Mouse (Mus musculus) T-cell, adult 2 months (primary cell): ENCODE data around the gene Mad2l2.
"Not testable (repeated sequence)": the region's sequence is repeated elsewhere in the genome, so short reads cannot be mapped to it uniquely, and the experiment has no call there.

Experiments
- DNase-seq: peaks from one replicate; pipeline ENCODE4 v3.0.0; 2022; ENCODE audit warnings: low spot score

Mad2l2 gene

DNA sequence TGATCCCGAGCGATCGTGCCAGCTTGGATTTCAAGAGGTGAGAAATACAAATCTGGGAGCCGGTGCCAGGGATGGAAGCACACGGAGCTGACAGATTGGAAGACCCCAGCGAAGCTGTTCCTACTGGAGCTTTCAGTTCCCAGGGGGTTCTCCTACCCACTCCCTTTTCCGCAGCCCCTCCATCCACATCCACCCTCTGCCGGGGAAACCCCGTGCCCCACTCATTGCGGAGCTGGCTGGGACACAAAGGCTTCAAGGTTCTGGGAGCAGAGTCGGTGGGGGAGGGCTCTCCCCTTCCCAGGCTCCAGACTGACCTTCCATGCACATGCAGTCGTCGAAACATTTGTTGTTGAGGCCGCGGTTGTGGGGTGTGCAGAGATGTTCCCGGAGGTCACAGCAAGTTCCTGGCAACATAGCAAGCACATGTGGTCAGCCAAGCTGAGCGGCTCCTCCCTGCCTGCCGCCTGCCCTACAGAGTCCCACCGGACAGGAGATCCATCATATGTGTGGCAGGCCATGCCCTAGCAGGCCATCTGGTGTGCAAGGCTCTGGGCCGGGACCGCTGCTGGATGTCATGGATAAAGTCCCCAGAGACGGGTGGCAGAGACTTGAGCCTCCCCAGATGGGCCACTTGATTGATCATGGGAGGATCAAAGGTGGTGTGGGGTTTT is 22.4 kb upstream of the Mad2l2 start:
- no peak for DNase-seq

DNA sequence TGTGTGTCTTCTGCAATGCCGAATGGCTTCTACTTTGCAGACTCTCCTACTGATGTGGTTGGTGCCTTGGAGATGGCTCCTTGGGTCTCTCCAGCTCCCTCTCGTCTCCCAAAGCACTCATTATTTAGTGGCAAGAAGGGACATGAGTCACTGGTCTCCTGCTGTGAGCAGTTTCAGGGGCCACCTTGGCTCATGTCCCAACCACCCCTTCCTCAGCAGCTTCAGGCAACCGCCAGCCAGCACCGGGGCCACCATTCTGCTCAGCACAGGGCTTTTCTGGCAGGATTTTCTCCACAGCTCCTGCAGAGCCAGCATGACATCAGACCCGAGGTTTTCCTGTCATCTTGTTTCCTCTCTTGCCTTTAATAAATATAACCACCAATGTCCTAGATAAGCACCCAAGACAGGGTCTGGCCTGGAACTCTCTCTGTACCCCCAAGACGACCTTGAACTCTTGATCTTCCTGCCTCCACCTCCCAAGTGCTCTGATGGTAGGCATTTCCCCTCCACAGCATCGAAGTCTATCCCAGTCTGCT is 21.6 kb upstream of the Mad2l2 start:
- no peak for DNase-seq

DNA sequence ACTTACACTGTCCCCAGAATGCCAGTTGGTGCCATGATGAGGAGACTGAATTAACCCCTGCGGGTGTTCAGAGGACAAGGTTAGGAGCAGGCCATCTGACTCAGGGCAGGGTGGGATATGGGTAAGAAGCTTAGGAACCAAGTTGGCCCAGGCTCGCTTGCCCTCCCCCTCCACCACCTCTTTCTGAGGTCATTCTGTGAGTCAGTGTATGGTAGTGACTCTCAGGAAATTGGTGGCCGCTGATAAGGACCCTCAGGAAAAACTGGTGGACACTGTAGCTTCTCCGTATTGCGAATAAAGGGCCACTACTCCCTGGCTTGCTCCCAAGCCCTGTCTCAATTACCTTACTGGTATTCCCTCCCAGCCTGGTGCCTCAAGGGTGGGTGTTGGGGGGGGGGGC is 21.0 kb upstream of the Mad2l2 start:
- DNase-seq: no peak

DNA sequence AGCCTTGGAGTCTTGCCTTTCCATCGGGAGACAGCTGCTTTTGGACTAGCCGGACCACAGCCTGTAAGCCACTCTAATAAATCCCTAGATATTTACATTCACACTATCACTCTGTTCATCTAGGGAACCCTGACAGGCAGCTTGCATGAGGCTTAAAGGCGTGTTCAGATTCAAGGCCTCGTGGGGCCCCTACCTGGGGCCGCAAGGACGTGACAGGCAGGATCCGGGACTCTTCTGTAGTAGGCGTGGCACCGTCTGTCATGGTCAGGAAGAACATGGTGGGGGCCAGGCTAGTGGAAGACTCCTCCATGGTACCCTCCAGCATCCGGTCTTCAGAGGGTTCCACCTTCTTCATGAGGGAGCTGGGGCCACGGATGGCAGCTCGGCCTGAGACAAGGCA is 17.7 kb upstream of the Mad2l2 start:
- DNase-seq: no peak

DNA sequence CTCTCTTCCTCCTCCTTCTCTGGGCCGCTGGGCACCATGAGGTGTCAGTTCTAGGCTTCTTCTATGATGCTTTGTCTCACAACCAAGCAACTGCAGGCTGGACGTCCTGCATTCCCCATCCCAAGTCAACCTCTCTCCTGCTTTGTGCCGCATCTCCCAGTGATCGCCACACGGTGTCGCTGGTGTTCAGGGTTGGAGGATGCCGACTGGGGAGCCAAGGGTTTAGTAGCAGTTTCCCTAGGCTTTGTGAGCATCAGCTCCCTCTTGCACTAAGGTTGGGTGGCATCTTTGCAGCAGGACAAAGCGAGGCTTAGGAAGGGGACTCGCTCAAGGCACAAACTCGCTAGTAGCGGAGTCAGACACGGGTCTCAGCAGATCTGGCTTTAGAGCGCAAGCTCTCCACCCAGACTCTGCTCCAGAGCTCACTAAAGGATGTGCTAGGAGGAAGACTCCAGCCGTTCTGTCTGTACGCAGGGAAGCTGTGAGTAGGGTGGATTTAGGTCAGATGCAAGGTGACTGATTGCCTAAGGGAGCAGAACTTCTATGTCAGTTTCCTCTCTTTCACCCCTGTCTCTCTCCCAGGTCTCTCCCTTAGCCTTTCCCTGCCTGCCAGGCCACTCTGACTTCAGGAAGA is 15.3 kb upstream of the Mad2l2 start:
- peak; percentile 73 for DNase-seq

DNA sequence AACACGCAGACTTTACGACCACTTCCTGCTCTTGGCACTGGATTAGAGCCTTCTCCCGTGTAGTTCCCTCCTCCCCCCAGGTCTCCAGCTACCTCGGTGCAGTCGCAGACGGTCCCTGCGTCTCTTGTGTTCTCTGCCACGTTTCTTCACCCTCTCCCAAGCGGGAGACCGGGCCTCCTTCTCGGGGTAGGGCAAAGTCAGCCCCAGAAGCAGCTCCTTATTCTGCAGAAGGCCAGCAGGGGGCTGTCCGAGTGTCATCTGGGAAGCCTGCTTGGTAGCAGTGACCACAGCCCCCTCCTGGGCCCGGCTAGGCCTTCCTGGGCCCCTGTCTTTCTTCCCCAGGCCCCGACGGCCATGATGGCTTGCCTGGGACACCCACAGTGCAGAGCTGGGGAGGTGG is 14.7 kb upstream of the Mad2l2 start:
- DNase-seq: peak; percentile 23

DNA sequence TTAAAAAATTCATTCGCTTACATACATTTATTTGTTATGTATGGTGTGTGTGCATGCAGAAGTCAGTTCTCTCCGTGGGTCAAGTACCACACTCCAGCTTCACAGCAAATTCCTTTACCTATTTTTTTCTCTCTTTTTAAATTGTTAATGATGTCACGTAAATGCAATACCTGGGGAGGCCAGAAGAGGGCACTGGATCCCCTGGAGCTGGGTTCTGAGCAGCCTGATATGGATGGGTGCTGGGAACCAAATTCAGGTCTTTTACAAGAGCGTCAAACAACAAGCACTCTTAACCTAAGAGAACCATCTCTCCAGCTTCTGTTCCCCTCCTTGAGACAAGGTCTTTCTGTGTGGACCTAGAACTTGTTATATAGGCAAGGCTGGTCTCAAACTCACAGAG is 13.5 kb upstream of the Mad2l2 start:
- no peak for DNase-seq

DNA sequence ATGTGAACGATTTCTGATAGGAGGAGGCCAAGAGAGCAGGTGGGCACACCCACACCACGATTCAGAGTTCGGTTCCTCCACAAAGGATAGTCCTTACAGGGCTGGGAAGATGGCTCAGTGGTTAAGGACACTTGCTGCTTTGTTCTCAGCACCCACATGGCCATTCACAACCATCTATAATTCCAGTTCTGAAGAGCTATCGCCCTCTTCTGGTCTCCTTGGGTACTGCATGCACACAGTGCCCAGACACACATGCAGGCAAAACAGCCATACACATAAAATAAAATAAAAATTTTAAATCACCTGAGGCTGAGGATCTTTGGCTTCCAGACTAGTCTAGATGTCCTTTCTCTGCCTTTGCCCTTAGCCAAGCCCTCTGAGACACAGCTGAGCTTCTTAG is 12.8 kb upstream of the Mad2l2 start:
- DNase-seq: no peak

DNA sequence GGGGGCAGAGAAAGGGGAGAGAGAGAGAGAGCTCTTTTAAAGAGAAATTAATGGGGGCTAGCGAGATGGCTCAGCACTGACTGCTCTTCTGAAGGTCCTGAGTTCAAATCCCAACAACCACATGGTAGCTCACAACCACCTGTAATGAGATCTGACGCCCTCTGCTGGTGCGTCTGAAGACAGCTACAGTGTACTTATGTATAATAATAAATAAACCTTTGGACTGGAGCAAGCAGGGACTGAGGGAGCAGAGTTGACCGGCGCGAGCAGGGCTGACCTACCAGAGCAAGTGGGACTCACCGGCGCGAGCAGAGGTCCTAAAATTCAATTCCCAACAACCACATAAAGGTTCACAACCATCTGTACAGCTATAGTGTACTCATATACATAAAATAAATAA is 10.6 kb upstream of the Mad2l2 start:
- DNase-seq: not testable (repeated sequence)

DNA sequence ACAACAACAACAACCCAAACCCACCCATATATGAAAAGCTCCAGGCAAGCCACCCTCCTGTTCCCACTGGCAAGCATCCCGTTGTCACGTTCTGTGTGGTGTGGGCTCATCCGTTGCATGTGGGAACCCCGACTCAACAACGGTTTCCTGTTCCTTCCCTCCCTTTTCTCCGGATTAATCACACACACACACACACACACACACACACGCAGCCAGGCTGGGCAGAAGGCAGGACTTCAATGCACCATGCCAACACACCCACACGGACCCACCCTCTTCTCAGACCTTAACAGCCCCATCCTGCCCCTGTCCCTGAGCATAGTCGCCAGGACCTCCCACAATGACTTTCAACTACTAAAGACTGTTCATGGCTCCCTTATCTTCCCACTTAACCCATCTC is 9.6 kb upstream of the Mad2l2 start:
- DNase-seq: no peak

DNA sequence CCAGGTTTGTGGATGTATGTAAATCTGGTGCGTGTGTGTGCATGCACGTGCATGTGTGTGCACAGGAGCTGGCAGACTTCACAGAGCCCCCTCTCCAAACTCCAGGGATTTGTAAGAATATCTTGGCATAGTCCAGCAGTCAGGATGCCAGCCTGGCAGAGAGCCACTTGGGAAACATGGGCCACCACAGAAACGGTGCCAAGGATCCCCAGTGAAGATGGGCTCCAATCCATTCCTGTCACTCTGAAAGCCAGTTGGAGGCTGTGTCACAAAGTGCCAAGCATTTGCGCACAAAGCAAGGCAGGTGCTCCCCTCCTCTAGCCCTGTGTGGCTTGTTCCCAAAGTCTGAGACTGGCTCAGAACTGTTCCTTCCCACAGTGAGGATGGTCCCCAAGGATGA is 8.8 kb upstream of the Mad2l2 start:
- DNase-seq: no peak

DNA sequence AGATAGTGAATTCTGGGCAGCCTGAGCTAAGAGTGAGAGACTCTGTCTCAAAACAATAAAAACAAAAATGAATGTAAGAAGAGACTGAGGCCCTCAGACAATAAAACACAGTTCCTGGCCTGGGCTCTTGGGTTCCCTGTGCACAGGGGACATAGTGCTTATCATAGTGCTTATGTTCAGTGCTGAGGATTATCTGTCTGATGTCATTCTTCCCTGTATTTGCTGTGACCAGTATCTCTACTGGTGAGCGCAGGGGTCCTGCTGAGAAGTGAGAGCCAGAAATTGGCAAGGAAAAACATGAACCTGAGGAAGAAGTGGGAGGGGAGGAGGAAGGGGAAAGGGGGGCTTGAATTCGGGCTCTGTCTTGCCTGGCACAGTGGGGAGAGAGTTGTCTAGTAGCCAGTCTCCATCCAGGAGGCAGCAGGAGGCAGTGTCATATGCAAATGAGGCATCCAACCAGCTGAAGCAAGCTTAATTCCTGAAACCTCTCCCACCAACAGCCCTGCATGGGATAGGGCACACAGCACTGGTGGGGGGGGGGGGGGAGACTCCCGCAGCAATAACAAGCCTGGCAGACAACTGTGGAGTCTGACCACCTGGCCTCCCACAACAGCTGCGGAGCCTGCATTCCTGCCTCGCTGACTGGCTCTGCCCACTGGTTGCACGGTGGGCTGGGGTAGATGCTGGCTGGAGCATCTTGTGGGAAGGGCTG is 8.0 kb upstream of the Mad2l2 start:
- DNase-seq: no peak

DNA sequence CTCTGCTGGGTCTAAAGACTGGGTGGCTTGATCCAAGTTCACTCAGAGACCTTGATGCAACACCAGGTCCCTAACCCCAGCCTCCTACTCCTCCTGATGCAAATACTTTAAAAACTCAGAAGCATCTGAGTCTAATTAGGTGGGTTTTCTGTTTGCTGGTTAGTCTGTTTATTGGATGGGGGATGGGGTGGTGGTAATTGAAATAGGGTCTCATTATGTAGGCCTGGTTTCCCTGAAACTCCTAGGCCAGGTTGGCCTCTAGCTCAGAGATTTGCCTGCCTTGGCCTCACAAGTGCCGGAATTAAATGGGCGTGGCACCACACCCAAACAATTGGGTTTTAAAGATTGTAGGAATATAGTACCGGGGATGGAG is 7.5 kb upstream of the Mad2l2 start:
- no peak for DNase-seq

DNA sequence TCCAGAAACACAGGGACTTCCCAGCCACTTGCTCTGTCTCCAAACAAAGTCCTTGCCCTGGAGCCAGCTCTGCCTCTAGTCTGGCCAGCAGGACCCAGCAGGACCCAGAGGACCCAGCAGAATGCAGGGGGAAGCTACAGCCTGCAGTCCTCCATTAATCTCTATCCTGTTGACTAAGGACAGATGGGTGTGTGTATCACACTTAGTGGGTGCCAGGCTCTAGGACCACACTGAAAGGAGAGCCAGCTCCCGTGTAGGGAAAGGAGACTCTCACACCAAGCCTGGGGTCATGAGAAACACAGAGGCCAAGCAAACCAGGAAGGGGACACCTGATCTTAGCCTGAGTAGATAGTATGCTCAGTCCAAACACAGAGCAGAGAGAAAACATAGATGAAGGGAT is 1.9 kb upstream of the Mad2l2 start:
- no peak for DNase-seq

DNA sequence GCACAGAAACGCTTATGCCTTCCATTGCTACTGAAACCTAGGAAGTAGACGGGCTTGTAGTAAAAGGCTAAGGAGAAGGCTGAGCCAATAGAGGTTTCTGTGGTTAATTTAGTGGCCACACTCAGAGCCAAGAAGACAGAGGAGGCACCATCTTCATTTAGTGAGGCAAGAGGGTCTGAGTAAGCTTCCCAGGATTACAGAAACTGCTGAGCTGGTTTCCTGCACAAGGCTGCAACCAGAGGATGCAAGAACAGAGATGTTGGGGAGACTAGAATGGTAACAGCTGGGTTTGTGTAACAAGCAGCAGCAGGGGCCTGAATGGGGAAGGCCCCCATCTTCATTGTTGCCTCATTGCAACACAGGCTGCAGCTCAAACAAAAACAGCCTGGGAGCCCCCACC is 1.5 kb upstream of the Mad2l2 start:
- no peak for DNase-seq

DNA sequence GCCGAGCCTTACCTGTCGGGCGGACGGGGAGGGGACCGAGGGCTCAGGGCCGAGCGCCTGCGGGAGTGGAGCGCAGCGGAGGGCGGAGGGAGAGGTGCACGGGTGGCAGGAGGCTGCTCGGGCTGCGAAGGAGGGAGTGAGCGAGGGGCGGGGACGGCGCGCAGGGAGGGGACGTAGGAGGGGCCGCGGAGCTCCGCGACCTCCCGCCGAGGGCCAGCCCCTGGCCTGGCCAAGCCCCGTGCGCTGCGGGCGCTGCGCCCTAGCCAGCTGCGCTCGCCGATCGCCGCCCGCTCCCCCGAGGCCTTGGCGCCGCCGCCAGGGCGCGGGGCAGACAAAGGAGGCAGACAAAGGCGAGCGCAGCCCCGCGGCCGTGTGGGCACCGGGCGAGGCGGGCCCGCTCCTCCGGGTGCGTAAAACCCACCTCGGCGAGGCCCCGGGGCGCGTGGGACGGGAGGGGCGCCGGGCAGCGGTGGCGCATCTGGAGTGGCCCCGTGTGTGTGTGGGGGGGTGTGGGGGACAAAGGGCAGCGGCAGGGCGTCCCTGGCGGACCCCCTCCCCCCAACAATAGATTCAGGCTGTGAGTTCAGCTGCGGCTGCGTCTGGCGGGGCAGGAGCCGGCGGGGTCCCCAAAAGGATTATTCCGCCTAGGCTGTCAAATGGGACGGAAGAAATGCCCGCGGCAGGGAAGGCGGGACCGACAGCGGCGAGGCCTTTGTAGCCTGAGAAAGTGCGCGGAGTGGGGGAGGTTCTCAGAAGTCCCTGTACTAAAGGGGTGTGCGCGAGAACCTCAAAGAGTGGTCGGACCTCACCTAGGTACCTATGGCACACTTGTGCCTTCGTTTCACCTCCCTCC is 603 bp downstream of the Mad2l2 start, which contains the start of gene Draxin:
Gene Draxin (minus strand): TSS at position 138 of the 853 bp plus-strand sequence.
- no peak for DNase-seq

DNA sequence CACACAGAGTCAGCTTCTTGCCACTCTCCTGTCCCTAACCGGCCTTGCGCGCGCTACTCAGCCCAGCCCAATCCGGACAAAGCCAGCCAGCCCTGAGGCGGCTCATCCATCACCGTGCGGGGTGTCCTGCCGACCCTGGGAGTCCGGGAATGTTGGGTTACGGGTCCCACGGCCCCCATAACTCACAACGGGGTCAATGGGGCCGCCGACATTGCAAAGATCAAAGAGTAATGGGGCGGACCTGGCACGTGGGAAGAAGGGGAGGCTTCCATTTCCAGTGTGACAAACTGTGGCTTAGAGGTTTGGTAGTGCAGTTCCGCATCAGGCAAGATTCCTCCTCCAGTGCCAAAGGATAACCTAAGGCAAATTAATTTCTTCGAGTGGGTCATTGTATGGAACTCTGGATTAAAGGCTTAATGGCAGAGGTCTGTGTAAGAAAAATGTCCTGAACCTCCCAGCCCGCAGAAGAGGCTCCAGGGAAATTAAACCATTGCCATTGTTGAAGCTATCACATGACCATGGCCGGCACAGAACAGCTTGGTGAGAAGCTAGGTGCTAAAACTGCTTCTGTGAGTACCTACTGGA is 1.4 kb downstream of the Mad2l2 start:
- DNase-seq: no peak

DNA sequence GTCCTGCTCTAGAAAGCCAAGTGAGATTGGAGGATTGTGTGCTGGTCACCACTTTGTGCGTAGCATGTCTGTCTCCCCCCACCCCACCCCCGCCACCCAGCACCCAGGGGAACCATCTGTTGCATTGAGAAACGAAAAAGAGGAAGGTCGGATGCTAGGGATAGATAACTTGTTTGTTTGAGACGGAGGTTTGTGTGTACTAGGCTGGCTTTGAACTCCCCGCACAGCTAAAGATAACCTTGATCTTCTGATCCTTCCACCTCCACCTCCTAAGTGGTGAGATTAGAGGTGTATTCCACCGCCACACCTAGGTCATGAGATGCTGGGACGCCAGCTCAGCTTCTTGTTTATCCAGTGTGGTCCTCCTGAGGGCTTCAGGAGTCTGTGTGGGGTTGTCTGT is 4.8 kb downstream of the Mad2l2 start:
- DNase-seq: no peak

DNA sequence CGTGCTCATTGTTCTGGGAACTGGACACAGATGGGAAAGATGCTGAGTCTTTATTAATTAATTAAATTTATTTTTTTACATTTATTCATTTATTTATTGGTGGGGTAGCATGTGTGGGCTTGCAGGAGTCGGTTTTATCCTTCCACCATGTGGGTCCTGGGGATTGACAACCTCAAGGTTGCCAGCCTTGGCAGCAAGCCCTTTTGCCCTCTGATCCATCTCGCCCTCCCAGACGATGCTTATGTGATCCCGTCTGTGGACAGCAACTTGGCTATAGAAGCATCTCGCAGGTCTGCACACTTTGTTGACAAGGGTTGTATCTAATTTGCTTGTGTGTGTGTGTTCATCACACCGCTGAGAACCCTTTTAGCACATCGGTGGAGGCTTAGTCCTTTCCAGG is 7.3 kb downstream of the Mad2l2 start:
- no peak for DNase-seq

DNA sequence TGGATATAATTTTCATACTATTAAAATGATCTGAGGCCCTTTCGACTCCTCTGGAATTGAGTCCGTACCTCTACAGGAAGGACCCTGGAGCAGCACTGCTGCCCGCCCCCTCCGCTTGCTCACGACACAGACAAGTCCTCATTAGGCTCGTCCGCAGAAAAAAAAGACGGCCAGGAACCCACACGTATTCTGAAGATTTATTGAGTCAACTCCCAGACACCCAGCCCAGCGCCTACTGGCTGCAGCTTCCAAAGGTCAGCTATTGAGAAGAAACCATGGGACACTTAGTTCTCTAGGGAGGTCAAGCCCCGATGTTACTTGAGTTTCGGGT is 9.5 kb downstream of the Mad2l2 start:
- no peak for DNase-seq

DNA sequence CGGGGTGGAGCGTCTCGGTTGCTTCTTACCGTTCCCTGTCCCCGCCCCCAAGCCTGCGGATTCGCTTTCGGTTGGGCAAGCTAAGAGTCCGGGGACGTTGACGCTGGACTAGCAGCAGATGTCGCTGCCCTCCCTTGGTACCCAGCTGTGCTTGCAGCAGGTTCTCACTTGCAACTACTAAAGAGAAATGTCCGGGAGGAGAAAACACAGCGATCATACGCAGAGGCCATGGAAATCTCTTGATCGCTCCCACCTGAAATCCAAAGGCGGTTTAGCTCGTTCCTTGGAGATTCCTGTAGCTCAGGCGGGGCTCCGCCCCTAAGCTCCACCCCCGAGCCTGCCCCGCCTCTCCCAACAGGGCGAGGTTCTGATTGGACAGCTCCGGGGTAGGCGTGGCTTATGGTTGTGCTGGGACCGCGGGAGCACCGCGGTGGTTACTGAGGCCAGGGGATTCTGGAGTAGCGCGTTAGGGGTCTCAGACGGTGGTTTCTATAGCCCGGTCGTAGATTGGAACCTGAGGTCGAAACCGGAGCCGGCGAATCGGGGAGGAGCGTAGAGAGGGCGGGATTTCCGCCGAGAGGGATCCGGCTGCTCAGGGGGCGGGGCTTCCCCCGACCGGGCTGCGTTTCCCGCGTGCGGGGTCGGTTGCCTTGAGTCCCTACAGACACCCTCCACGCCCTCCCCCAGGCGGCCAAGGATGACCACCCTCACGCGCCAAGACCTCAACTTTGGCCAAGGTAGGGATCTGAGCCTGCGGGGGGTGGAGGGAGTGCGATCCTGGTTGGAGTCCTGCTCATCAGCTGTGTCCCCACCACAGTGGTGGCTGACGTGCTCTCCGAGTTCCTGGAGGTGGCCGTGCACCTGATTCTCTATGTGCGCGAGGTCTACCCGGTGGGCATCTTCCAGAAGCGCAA is 10.2 kb downstream of the Mad2l2 start:
- peak; percentile 91 for DNase-seq
